Mouse (Mus musculus): ENCODE results near the gene Vamp1. TPM values are rescaled to one million over a fixed set of nuclear protein-coding genes. Genes with fewer than 3 reads are reported as not detected.
"Not testable (repeated sequence)": the region's sequence is repeated elsewhere in the genome, so short reads cannot be mapped to it uniquely, and the experiment has no call there.

Vamp1 gene
- polyA plus RNA-seq, 1 experiment from 2014 or later, result 5.8 TPM

GRCm38 (mm10) chr6:125271455-125272227 is 56.3 kb downstream of the Vamp1 start:
- Histone ChIP-seq H3K9me3 (replicated peaks) (no peaks in the 10 kb centered on the region), H3K9ac (no peak overlapping the region), H3K27me3 (no peaks in the 10 kb centered on the region), H3K4me3 (replicated peaks) (peak overlapping the region; percentile 28; the same call in 1 of the 2 replicates), H3K27ac (replicated peaks) (peak overlapping the region; percentile 40; the same call in 1 of the 2 replicates), H3K4me2 (replicated peaks) (peak overlapping the region; percentile 55), H3K4me1 (peaks cover 4% of the 10 kb centered on the region), H3K36me3 (no peaks in the 10 kb centered on the region)
- ATAC-seq (ENCODE audit: insufficient number of reproducible peaks, low FRiP score, low TSS enrichment, low read depth), result peak; percentile 85
- 14% methylated on average over 17 of the region's 17 CpGs for WGBS

- Histone ChIP-seq H3K4me2 (replicated peaks) (no peak overlapping the region), H3K4me3 (replicated peaks) (no peak overlapping the region), H3K9me3 (replicated peaks) (no peaks in the 10 kb centered on the region), H3K4me1 (peaks cover 4% of the 10 kb centered on the region), H3K9ac (no peak overlapping the region), H3K27me3 (no peaks in the 10 kb centered on the region), H3K27ac (replicated peaks) (no peak overlapping the region), H3K36me3 (no peaks in the 10 kb centered on the region)
- ATAC-seq (ENCODE audit: insufficient number of reproducible peaks, low FRiP score, low TSS enrichment, low read depth), result no peak
- 68% methylated on average over 10 of the region's 10 CpGs for WGBS
These were observed 57.0 kb downstream of the Vamp1 start for GRCm38 (mm10) chr6:125272228-125272785.

GRCm38 (mm10) chr6:125274841-125275563 is 59.7 kb downstream of the Vamp1 start:
- Histone ChIP-seq H3K9ac (no peak overlapping the region), H3K27ac (replicated peaks) (no peak overlapping the region), H3K4me3 (replicated peaks) (no peak overlapping the region), H3K4me1 (peaks cover 4% of the 10 kb centered on the region), H3K4me2 (replicated peaks) (no peak overlapping the region), H3K27me3 (no peaks in the 10 kb centered on the region), H3K9me3 (replicated peaks) (no peaks in the 10 kb centered on the region), H3K36me3 (no peaks in the 10 kb centered on the region)
- 59% methylated on average over 15 of the region's 15 CpGs for WGBS
- ATAC-seq (ENCODE audit: insufficient number of reproducible peaks, low FRiP score, low TSS enrichment, low read depth), result no peak

GRCm38 (mm10) chr6:125279729-125280128 is 64.4 kb downstream of the Vamp1 start:
- no peak overlapping the region for H3K27ac ChIP-seq (replicated peaks)
- H3K4me2 ChIP-seq (replicated peaks), result no peak overlapping the region
- no peaks in the 10 kb centered on the region for H3K4me1 ChIP-seq
- H3K9me3 ChIP-seq (replicated peaks), result 0 out of 2 replicates have a peak, but pooled peaks cover 1% of the 10 kb centered on the region
- 63% methylated on average over 8 of the region's 8 CpGs for WGBS
- no peak overlapping the region for H3K4me3 ChIP-seq (replicated peaks)
- no peak overlapping the region for H3K9ac ChIP-seq
- H3K27me3 ChIP-seq, result no peaks in the 10 kb centered on the region
- no peaks in the 10 kb centered on the region for H3K36me3 ChIP-seq
- no peak for ATAC-seq (ENCODE audit: insufficient number of reproducible peaks, low FRiP score, low TSS enrichment, low read depth)

- not testable (repeated sequence) for H3K9ac ChIP-seq; H3K27ac ChIP-seq (replicated peaks); ATAC-seq (ENCODE audit: insufficient number of reproducible peaks, low FRiP score, low TSS enrichment, low read depth); H3K27me3 ChIP-seq; H3K4me2 ChIP-seq (replicated peaks); H3K9me3 ChIP-seq (replicated peaks); H3K36me3 ChIP-seq; H3K4me3 ChIP-seq (replicated peaks)
- 90% methylated on average over 13 of the region's 13 CpGs for WGBS
- H3K4me1 ChIP-seq, result peaks cover 13% of the 10 kb centered on the region; the same call in 1 of the 2 replicates
These were observed 67.4 kb downstream of the Vamp1 start for GRCm38 (mm10) chr6:125282721-125283120.

GRCm38 (mm10) chr6:125284250-125284649 is 68.9 kb downstream of the Vamp1 start:
- H3K27ac ChIP-seq (replicated peaks), result no peak overlapping the region
- no peaks in the 10 kb centered on the region for H3K27me3 ChIP-seq
- H3K9ac ChIP-seq, result no peak overlapping the region
- no peaks in the 10 kb centered on the region for H3K36me3 ChIP-seq
- peaks cover 14% of the 10 kb centered on the region; the same call in 1 of the 2 replicates for H3K4me1 ChIP-seq
- 49% methylated on average over 8 of the region's 8 CpGs for WGBS
- no peak overlapping the region for H3K4me3 ChIP-seq (replicated peaks)
- no peak for ATAC-seq (ENCODE audit: insufficient number of reproducible peaks, low FRiP score, low TSS enrichment, low read depth)
- 0 out of 2 replicates have a peak, but pooled peaks cover 5% of the 10 kb centered on the region for H3K9me3 ChIP-seq (replicated peaks)
- H3K4me2 ChIP-seq (replicated peaks), result no peak overlapping the region

- Histone ChIP-seq H3K9ac (no peak overlapping the region), H3K4me3 (replicated peaks) (no peak overlapping the region), H3K27ac (replicated peaks) (no peak overlapping the region), H3K4me2 (replicated peaks) (no peak overlapping the region), H3K36me3 (no peaks in the 10 kb centered on the region), H3K27me3 (no peaks in the 10 kb centered on the region), H3K4me1 (peaks cover 14% of the 10 kb centered on the region; the same call in 1 of the 2 replicates), H3K9me3 (replicated peaks) (0 out of 2 replicates have a peak, but pooled peaks cover 5% of the 10 kb centered on the region)
- ATAC-seq (ENCODE audit: insufficient number of reproducible peaks, low FRiP score, low TSS enrichment, low read depth), result no peak
- 85% methylated on average over 7 of the region's 7 CpGs for WGBS
These were observed 69.4 kb downstream of the Vamp1 start for GRCm38 (mm10) chr6:125284751-125285150.

- no peaks in the 10 kb centered on the region for H3K36me3 ChIP-seq
- H3K9me3 ChIP-seq (replicated peaks), result 0 out of 2 replicates have a peak, but pooled peaks cover 5% of the 10 kb centered on the region
- H3K27me3 ChIP-seq, result no peaks in the 10 kb centered on the region
- H3K4me3 ChIP-seq (replicated peaks), result no peak within 1 kb of the TSS
- 95% methylated on average over 22 of the region's 22 CpGs for WGBS
- peaks cover 14% of the 10 kb centered on the region; the same call in 1 of the 2 replicates for H3K4me1 ChIP-seq
- peak; percentile 45; the same call in 1 of the 2 replicates for ATAC-seq (ENCODE audit: insufficient number of reproducible peaks, low FRiP score, low TSS enrichment, low read depth)
- H3K4me2 ChIP-seq (replicated peaks), result no peak within 1 kb of the TSS
- no peak within 1 kb of the TSS for H3K9ac ChIP-seq
- H3K27ac ChIP-seq (replicated peaks), result no peak within 1 kb of the TSS
These were observed 70.5 kb downstream of the Vamp1 start, which contains the start of gene Tuba3a for GRCm38 (mm10) chr6:125285890-125286289. Tuba3a (minus strand) TSS chr6:125286042.

- 0 out of 2 replicates have a peak, but pooled peaks cover 5% of the 10 kb centered on the region for H3K9me3 ChIP-seq (replicated peaks)
- 46% methylated on average over 4 of the region's 4 CpGs for WGBS
- no peak overlapping the region for H3K4me3 ChIP-seq (replicated peaks)
- H3K9ac ChIP-seq, result no peak overlapping the region
- H3K4me2 ChIP-seq (replicated peaks), result no peak overlapping the region
- peaks cover 14% of the 10 kb centered on the region; the same call in 1 of the 2 replicates for H3K4me1 ChIP-seq
- no peaks in the 10 kb centered on the region for H3K27me3 ChIP-seq
- H3K36me3 ChIP-seq, result no peaks in the 10 kb centered on the region
- no peak for ATAC-seq (ENCODE audit: insufficient number of reproducible peaks, low FRiP score, low TSS enrichment, low read depth)
- no peak overlapping the region for H3K27ac ChIP-seq (replicated peaks)
These were observed 71.6 kb downstream of the Vamp1 start for GRCm38 (mm10) chr6:125286944-125287343.

- 67% methylated on average over 5 of the region's 5 CpGs for WGBS
These were observed 73.4 kb downstream of the Vamp1 start for GRCm38 (mm10) chr6:125288730-125289129.

GRCm38 (mm10) chr6:125291329-125291728 is 76.0 kb downstream of the Vamp1 start:
- 50% methylated on average over 4 of the region's 4 CpGs for WGBS
- Histone ChIP-seq H3K4me3 (replicated peaks) (no peak overlapping the region), H3K9ac (no peak overlapping the region)

More at GRCm38 (mm10) chr6:125288730-125289129, 73.4 kb downstream of the Vamp1 start:
- Histone ChIP-seq H3K27ac (replicated peaks) (no peak overlapping the region), H3K4me2 (replicated peaks) (no peak overlapping the region), H3K4me3 (replicated peaks) (no peak overlapping the region), H3K4me1 (peaks cover 14% of the 10 kb centered on the region; the same call in 1 of the 2 replicates), H3K9me3 (replicated peaks) (0 out of 2 replicates have a peak, but pooled peaks cover 5% of the 10 kb centered on the region), H3K27me3 (no peaks in the 10 kb centered on the region), H3K36me3 (no peaks in the 10 kb centered on the region), H3K9ac (no peak overlapping the region)
- ATAC-seq (ENCODE audit: insufficient number of reproducible peaks, low FRiP score, low TSS enrichment, low read depth), result no peak

More at GRCm38 (mm10) chr6:125291329-125291728, 76.0 kb downstream of the Vamp1 start:
- H3K4me1 ChIP-seq, result peaks cover 12% of the 10 kb centered on the region; the same call in 1 of the 2 replicates
- H3K4me2 ChIP-seq (replicated peaks), result no peak overlapping the region
- no peak for ATAC-seq (ENCODE audit: insufficient number of reproducible peaks, low FRiP score, low TSS enrichment, low read depth)
- H3K27ac ChIP-seq (replicated peaks), result no peak overlapping the region
- no peaks in the 10 kb centered on the region for H3K9me3 ChIP-seq (replicated peaks)
- no peaks in the 10 kb centered on the region for H3K36me3 ChIP-seq
- no peaks in the 10 kb centered on the region for H3K27me3 ChIP-seq

All from embryonic facial prominence, embryonic 15.5 days (tissue).